Mouse (Mus musculus): ENCODE data around the gene Ncor1. TPM values are rescaled to one million over a fixed set of nuclear protein-coding genes. Genes with fewer than 3 reads are reported as not detected.

The Ncor1 gene
- polyA plus RNA-seq, 1 experiment from 2014 or later, result 65.8 TPM

DNA sequence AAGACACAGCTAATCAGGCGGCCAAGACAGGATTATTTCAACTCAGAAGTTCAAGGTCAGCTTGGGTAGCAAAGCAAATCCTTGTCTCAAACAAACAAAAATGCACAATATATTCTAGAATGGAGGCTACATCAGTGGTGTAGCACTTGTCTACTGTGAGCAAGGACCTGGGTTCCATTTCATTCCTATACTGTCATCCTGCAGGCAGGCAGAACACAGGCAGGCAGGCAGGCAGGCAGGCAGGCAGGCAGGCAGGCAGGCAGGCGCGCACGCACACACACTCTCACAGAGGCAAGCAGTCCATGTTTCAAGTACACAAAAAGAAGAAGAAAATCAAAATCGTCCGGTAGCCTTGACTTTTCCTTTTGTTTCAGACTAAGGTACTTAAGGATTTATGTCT lies 9.4 kb downstream of the Ncor1 start:
- no peaks in the 10 kb centered on the region for H3K9me3 ChIP-seq (ENCODE audit: control insufficient read depth, low read length)
- 90% methylated on average over 6 of the region's 6 CpGs for WGBS
- no peak overlapping the region for H3K27ac ChIP-seq (ENCODE audit: low read length)

GRCm38 (mm10) chr11:62445799-62446198 lies 12.5 kb downstream of the Ncor1 start:
- Histone ChIP-seq H3K27me3 (ENCODE audit: control insufficient read depth, insufficient read depth, low read depth, low read length) (no peaks in the 10 kb centered on the region), H3K4me3 (ENCODE audit: low read length) (no peak overlapping the region), H3K36me3 (ENCODE audit: control insufficient read depth, insufficient read depth, low read length) (no peaks in the 10 kb centered on the region), H3K9me3 (ENCODE audit: control insufficient read depth, low read length) (no peaks in the 10 kb centered on the region), H3K4me1 (replicated peaks; ENCODE audit: control insufficient read depth, insufficient read depth, low read length) (no peaks in the 10 kb centered on the region), H3K9ac (ENCODE audit: low read length) (no peak overlapping the region), H3K27ac (ENCODE audit: low read length) (no peak overlapping the region), H3K4me2 (ENCODE audit: low read depth, low read length) (no peak overlapping the region)
- WGBS, result 87% methylated on average over 3 of the region's 3 CpGs
- ATAC-seq (ENCODE audit: low read depth), result no peak

More for the DNA sequence above, 9.4 kb downstream of the Ncor1 start:
- H3K9ac ChIP-seq (ENCODE audit: low read length), result no peak overlapping the region
- ATAC-seq (ENCODE audit: low read depth), result no peak
- H3K27me3 ChIP-seq (ENCODE audit: control insufficient read depth, insufficient read depth, low read depth, low read length), result no peaks in the 10 kb centered on the region
- no peak overlapping the region for H3K4me2 ChIP-seq (ENCODE audit: low read depth, low read length)
- no peak overlapping the region for H3K4me3 ChIP-seq (ENCODE audit: low read length)
- H3K4me1 ChIP-seq (replicated peaks; ENCODE audit: control insufficient read depth, insufficient read depth, low read length), result no peaks in the 10 kb centered on the region
- H3K36me3 ChIP-seq (ENCODE audit: control insufficient read depth, insufficient read depth, low read length), result no peaks in the 10 kb centered on the region

DNA sequence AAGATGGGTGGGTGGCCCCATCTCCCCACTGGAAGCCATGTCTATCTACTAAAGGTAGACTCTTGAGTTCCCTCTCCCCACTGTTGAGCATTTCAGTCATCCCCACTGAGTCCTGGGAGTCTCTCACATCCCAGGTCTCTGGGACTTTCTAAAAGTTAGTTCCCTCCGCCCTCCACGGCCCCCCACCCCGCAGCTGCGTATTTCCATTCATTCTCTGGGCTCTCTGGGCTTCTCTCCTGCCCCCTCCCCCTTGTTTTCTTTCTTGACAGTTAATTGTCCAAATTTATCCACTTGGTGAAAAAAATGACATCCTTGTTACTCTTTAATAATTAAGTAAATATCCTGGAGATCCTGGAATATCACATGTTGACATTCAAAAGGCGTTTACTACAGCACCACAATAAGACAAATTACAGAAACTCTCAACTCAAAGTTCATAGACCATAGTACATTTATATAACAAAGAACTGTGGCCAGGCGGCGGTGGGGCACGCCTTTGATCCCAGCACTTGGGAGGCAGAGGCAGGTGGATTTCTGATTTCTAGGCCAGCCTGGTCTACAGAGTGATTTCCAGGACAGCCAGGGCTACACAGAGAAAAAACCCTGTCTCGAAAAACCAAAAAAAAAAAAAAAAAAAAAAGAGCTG lies 17.5 kb downstream of the Ncor1 start:
- H3K4me3 ChIP-seq (ENCODE audit: low read length), result no peak overlapping the region
- no peaks in the 10 kb centered on the region for H3K9me3 ChIP-seq (ENCODE audit: control insufficient read depth, low read length)
- H3K27me3 ChIP-seq (ENCODE audit: control insufficient read depth, insufficient read depth, low read depth, low read length), result no peaks in the 10 kb centered on the region
- ATAC-seq (ENCODE audit: low read depth), result no peak
- H3K4me2 ChIP-seq (ENCODE audit: low read depth, low read length), result no peak overlapping the region
- H3K4me1 ChIP-seq (replicated peaks; ENCODE audit: control insufficient read depth, insufficient read depth, low read length), result no peaks in the 10 kb centered on the region
- peaks cover 4% of the 10 kb centered on the region; the same call in 1 of the 2 replicates for H3K36me3 ChIP-seq (ENCODE audit: control insufficient read depth, insufficient read depth, low read length)
- WGBS, result 94% methylated on average over 9 of the region's 9 CpGs
- H3K27ac ChIP-seq (ENCODE audit: low read length), result no peak overlapping the region
- no peak overlapping the region for H3K9ac ChIP-seq (ENCODE audit: low read length)

DNA sequence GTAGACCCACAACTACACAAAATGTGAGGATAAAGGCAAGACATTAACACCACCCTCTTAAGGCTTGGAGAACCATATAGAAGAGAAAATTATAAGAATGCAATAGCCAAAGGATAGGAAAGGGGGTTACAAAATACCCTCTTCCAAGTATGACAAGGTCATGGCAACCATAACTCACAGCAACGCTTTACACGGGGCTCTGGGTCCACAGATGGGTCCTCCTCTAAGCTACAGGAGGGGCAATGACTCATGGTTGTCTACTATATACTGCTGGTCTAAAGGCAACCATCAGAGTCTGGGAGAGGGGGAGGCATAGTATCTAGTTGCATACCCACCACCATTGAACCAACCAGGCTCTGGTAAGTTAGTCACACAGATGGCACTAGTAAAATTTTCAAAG lies 26.1 kb downstream of the Ncor1 start:
- no peak overlapping the region for H3K4me3 ChIP-seq (ENCODE audit: low read length)
- H3K4me2 ChIP-seq (ENCODE audit: low read depth, low read length), result no peak overlapping the region
- H3K9me3 ChIP-seq (ENCODE audit: control insufficient read depth, low read length), result no peaks in the 10 kb centered on the region
- WGBS, result 89% methylated on average over 2 of the region's 2 CpGs
- no peak overlapping the region for H3K9ac ChIP-seq (ENCODE audit: low read length)
- no peak overlapping the region for H3K27ac ChIP-seq (ENCODE audit: low read length)
- no peaks in the 10 kb centered on the region for H3K27me3 ChIP-seq (ENCODE audit: control insufficient read depth, insufficient read depth, low read depth, low read length)
- H3K36me3 ChIP-seq (ENCODE audit: control insufficient read depth, insufficient read depth, low read length), result peaks cover 15% of the 10 kb centered on the region
- no peaks in the 10 kb centered on the region for H3K4me1 ChIP-seq (replicated peaks; ENCODE audit: control insufficient read depth, insufficient read depth, low read length)
- ATAC-seq (ENCODE audit: low read depth), result no peak

DNA sequence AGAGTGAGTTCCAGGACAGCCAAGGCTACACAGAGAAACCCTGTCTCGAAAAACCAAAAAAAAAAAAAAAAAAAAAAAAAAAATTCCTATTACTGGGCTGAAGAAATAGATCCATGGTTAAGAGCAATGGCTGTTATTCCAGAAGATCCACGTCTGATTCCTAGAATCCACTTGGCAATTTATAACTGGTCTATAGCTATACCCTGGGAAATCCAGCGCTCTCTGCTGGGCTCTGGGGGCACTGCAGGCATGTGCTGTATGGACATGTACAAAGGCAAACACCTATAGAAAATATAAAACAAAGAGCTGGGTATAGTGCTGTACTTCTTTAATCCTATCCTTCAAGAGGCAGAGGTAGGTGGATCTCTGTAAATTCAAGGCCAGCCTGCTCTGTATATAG lies 31.2 kb downstream of the Ncor1 start:
- Histone ChIP-seq H3K9ac (ENCODE audit: low read length) (no peak overlapping the region), H3K27me3 (ENCODE audit: control insufficient read depth, insufficient read depth, low read depth, low read length) (no peaks in the 10 kb centered on the region), H3K4me2 (ENCODE audit: low read depth, low read length) (no peak overlapping the region), H3K9me3 (ENCODE audit: control insufficient read depth, low read length) (no peaks in the 10 kb centered on the region), H3K4me3 (ENCODE audit: low read length) (no peak overlapping the region), H3K4me1 (replicated peaks; ENCODE audit: control insufficient read depth, insufficient read depth, low read length) (no peaks in the 10 kb centered on the region), H3K27ac (ENCODE audit: low read length) (no peak overlapping the region), H3K36me3 (ENCODE audit: control insufficient read depth, insufficient read depth, low read length) (peaks cover 21% of the 10 kb centered on the region)
- no peak for ATAC-seq (ENCODE audit: low read depth)
- 86% methylated on average over 2 of the region's 3 CpGs for WGBS

- Histone ChIP-seq H3K4me1 (replicated peaks; ENCODE audit: control insufficient read depth, insufficient read depth, low read length) (no peaks in the 10 kb centered on the region), H3K4me3 (ENCODE audit: low read length) (no peak overlapping the region), H3K27me3 (ENCODE audit: control insufficient read depth, insufficient read depth, low read depth, low read length) (no peaks in the 10 kb centered on the region), H3K9ac (ENCODE audit: low read length) (no peak overlapping the region), H3K36me3 (ENCODE audit: control insufficient read depth, insufficient read depth, low read length) (peaks cover 21% of the 10 kb centered on the region), H3K27ac (ENCODE audit: low read length) (no peak overlapping the region), H3K4me2 (ENCODE audit: low read depth, low read length) (no peak overlapping the region), H3K9me3 (ENCODE audit: control insufficient read depth, low read length) (no peaks in the 10 kb centered on the region)
- 57% methylated on average over 5 of the region's 5 CpGs for WGBS
- no peak for ATAC-seq (ENCODE audit: low read depth)
Measured at GRCm38 (mm10) chr11:62426266-62426665, 32.1 kb downstream of the Ncor1 start.

DNA sequence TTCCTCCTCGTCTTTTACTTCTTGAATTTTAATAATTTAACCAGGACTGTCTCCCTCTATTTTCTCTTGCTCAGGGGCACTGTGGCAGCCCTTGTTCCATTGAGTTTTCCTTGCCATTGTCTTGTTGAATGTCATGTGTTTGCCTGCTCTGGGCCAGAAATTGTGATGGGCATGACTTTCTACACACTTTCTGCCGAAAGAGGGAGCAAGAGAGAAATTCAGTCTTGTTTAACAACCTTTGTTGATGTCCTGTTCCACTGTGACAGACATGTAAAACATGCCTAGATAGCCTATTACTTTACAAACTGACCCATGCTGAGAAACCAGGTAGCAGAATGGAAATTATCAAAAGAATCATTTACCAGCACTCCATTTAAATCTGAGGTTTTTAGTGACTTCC lies 33.8 kb downstream of the Ncor1 start:
- H3K4me1 ChIP-seq (replicated peaks; ENCODE audit: control insufficient read depth, insufficient read depth, low read length), result no peaks in the 10 kb centered on the region
- no peaks in the 10 kb centered on the region for H3K27me3 ChIP-seq (ENCODE audit: control insufficient read depth, insufficient read depth, low read depth, low read length)
- H3K4me3 ChIP-seq (ENCODE audit: low read length), result no peak overlapping the region
- no peak for ATAC-seq (ENCODE audit: low read depth)
- no peak overlapping the region for H3K27ac ChIP-seq (ENCODE audit: low read length)
- no peaks in the 10 kb centered on the region for H3K9me3 ChIP-seq (ENCODE audit: control insufficient read depth, low read length)
- WGBS, result 71% methylated on average over 2 of the region's 2 CpGs
- no peak overlapping the region for H3K4me2 ChIP-seq (ENCODE audit: low read depth, low read length)
- H3K9ac ChIP-seq (ENCODE audit: low read length), result no peak overlapping the region
- H3K36me3 ChIP-seq (ENCODE audit: control insufficient read depth, insufficient read depth, low read length), result peaks cover 14% of the 10 kb centered on the region

- H3K9me3 ChIP-seq (ENCODE audit: control insufficient read depth, low read length), result no peaks in the 10 kb centered on the region
- WGBS, result 81% methylated on average over 4 of the region's 4 CpGs
Measured at GRCm38 (mm10) chr11:62415026-62415425, 43.3 kb downstream of the Ncor1 start.

DNA sequence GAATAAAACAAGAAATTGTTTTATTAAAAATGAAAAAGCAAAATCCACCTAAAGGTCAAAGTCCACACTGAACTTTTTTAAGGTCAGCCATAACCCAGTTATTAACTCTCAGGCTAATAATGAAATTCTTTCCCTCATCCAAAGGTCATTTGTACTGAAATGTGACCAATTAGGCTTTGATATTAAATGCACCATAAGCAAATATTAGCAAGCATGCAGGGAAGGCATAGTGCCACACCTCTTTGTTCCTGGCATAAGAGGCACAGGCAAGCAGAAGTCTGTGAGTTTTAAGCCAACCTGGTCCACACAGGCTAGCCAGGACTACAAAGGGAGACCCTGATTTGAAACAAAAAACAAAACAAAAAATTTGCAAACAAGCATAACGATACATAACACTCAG lies 48.7 kb downstream of the Ncor1 start:
- Histone ChIP-seq H3K27me3 (ENCODE audit: control insufficient read depth, insufficient read depth, low read depth, low read length) (no peaks in the 10 kb centered on the region), H3K4me2 (ENCODE audit: low read depth, low read length) (no peak overlapping the region), H3K9ac (ENCODE audit: low read length) (no peak overlapping the region), H3K36me3 (ENCODE audit: control insufficient read depth, insufficient read depth, low read length) (peaks cover 14% of the 10 kb centered on the region), H3K4me3 (ENCODE audit: low read length) (no peak overlapping the region), H3K27ac (ENCODE audit: low read length) (no peak overlapping the region), H3K4me1 (replicated peaks; ENCODE audit: control insufficient read depth, insufficient read depth, low read length) (no peaks in the 10 kb centered on the region), H3K9me3 (ENCODE audit: control insufficient read depth, low read length) (no peaks in the 10 kb centered on the region)
- ATAC-seq (ENCODE audit: low read depth), result no peak
- WGBS, result 94% methylated on average over 1 of the region's 1 CpGs

More at GRCm38 (mm10) chr11:62415026-62415425, 43.3 kb downstream of the Ncor1 start:
- no peak overlapping the region for H3K4me3 ChIP-seq (ENCODE audit: low read length)
- peaks cover 27% of the 10 kb centered on the region for H3K36me3 ChIP-seq (ENCODE audit: control insufficient read depth, insufficient read depth, low read length)
- ATAC-seq (ENCODE audit: low read depth), result no peak
- H3K27me3 ChIP-seq (ENCODE audit: control insufficient read depth, insufficient read depth, low read depth, low read length), result no peaks in the 10 kb centered on the region
- H3K4me2 ChIP-seq (ENCODE audit: low read depth, low read length), result no peak overlapping the region
- no peak overlapping the region for H3K27ac ChIP-seq (ENCODE audit: low read length)
- H3K9ac ChIP-seq (ENCODE audit: low read length), result no peak overlapping the region
- H3K4me1 ChIP-seq (replicated peaks; ENCODE audit: control insufficient read depth, insufficient read depth, low read length), result no peaks in the 10 kb centered on the region

GRCm38 (mm10) chr11:62408848-62409247 lies 49.5 kb downstream of the Ncor1 start:
- Histone ChIP-seq H3K27ac (ENCODE audit: low read length) (no peak overlapping the region), H3K36me3 (ENCODE audit: control insufficient read depth, insufficient read depth, low read length) (peaks cover 8% of the 10 kb centered on the region), H3K9ac (ENCODE audit: low read length) (no peak overlapping the region), H3K4me2 (ENCODE audit: low read depth, low read length) (no peak overlapping the region), H3K4me3 (ENCODE audit: low read length) (no peak overlapping the region), H3K27me3 (ENCODE audit: control insufficient read depth, insufficient read depth, low read depth, low read length) (no peaks in the 10 kb centered on the region), H3K4me1 (replicated peaks; ENCODE audit: control insufficient read depth, insufficient read depth, low read length) (no peaks in the 10 kb centered on the region), H3K9me3 (ENCODE audit: control insufficient read depth, low read length) (no peaks in the 10 kb centered on the region)
- no peak for ATAC-seq (ENCODE audit: low read depth)
- 92% methylated on average over 2 of the region's 2 CpGs for whole genome bisulfite sequencing

All from lung, embryonic 16.5 days (tissue).